Mouse (Mus musculus): ENCODE results near the gene Nup214. TPM values are rescaled to one million over a fixed set of nuclear protein-coding genes. Genes with fewer than 3 reads are reported as not detected.

Gene Nup214
- polyA plus RNA-seq, 1 experiment from 2014 or later, result 59.9 TPM

GRCm38 (mm10) chr2:32075368-32075767, 101.1 kb downstream of the Nup214 start:
- H3K27ac ChIP-seq (replicated peaks; ENCODE audit: low read depth, low read length), result no peak overlapping the region
- no peaks in the 10 kb centered on the region for H3K27me3 ChIP-seq (ENCODE audit: control insufficient read depth, insufficient read depth, low read length)
- ATAC-seq (ENCODE audit: low FRiP score, low TSS enrichment), result no peak
- 59% methylated on average over 7 of the region's 7 CpGs for WGBS
- no peaks in the 10 kb centered on the region for H3K4me1 ChIP-seq (ENCODE audit: control insufficient read depth, insufficient read depth, low read length)
- no peak overlapping the region for H3K4me3 ChIP-seq (replicated peaks; ENCODE audit: low read depth, low read length)
- H3K9ac ChIP-seq (replicated peaks; ENCODE audit: low read length), result no peak overlapping the region
- H3K36me3 ChIP-seq (ENCODE audit: control insufficient read depth, insufficient read depth, low read length), result no peaks in the 10 kb centered on the region
- H3K9me3 ChIP-seq (ENCODE audit: control insufficient read depth, low read length), result no peaks in the 10 kb centered on the region
- H3K4me2 ChIP-seq (ENCODE audit: low read length), result no peak overlapping the region
- no peak for DNase-seq

- Histone ChIP-seq H3K4me3 (replicated peaks; ENCODE audit: low read depth, low read length) (no peak overlapping the region), H3K27ac (replicated peaks; ENCODE audit: low read depth, low read length) (no peak overlapping the region), H3K4me2 (ENCODE audit: low read length) (no peak overlapping the region), H3K4me1 (ENCODE audit: control insufficient read depth, insufficient read depth, low read length) (no peaks in the 10 kb centered on the region), H3K9ac (replicated peaks; ENCODE audit: low read length) (no peak overlapping the region), H3K27me3 (ENCODE audit: control insufficient read depth, insufficient read depth, low read length) (peaks cover 12% of the 10 kb centered on the region), H3K36me3 (ENCODE audit: control insufficient read depth, insufficient read depth, low read length) (no peaks in the 10 kb centered on the region), H3K9me3 (ENCODE audit: control insufficient read depth, low read length) (no peaks in the 10 kb centered on the region)
- ATAC-seq (ENCODE audit: low FRiP score, low TSS enrichment) (no peak), DNase-seq (no peak)
- WGBS, result 82% methylated on average over 10 of the region's 10 CpGs
Observed at GRCm38 (mm10) chr2:32077744-32078143, 103.5 kb downstream of the Nup214 start.

DNA sequence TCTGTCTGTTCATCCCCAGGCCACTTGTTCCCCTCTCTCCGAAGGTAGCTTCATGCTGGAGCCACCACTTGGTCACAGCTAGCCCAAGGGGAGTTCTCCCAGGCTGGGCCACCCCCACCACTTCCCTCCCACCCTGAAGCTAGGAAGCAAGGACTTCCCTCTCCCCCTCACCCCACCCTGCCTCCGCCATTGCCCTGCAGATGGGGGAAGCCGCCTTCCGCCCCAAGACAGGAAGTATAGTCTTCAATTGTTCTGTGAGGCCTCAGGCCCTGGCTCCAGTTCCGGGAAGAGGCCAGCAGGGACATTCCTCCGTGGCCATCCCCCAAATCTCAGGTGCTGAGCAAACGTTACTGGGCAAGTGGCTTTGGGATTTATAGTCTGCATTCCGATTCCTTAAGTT, 104.3 kb downstream of the Nup214 start:
- ATAC-seq (ENCODE audit: low FRiP score, low TSS enrichment) (no peak), DNase-seq (no peak)
- H3K27ac ChIP-seq (replicated peaks; ENCODE audit: low read depth, low read length), result no peak overlapping the region
- H3K27me3 ChIP-seq (ENCODE audit: control insufficient read depth, insufficient read depth, low read length), result peaks cover 20% of the 10 kb centered on the region
- H3K36me3 ChIP-seq (ENCODE audit: control insufficient read depth, insufficient read depth, low read length), result no peaks in the 10 kb centered on the region
- no peak overlapping the region for H3K4me2 ChIP-seq (ENCODE audit: low read length)
- no peak overlapping the region for H3K9ac ChIP-seq (replicated peaks; ENCODE audit: low read length)
- peaks cover 7% of the 10 kb centered on the region for H3K4me1 ChIP-seq (ENCODE audit: control insufficient read depth, insufficient read depth, low read length)
- no peaks in the 10 kb centered on the region for H3K9me3 ChIP-seq (ENCODE audit: control insufficient read depth, low read length)
- WGBS, result 55% methylated on average over 8 of the region's 8 CpGs
- no peak overlapping the region for H3K4me3 ChIP-seq (replicated peaks; ENCODE audit: low read depth, low read length)

GRCm38 (mm10) chr2:32079191-32079725, 105.0 kb downstream of the Nup214 start:
- no peak for ATAC-seq (ENCODE audit: low FRiP score, low TSS enrichment)

DNA sequence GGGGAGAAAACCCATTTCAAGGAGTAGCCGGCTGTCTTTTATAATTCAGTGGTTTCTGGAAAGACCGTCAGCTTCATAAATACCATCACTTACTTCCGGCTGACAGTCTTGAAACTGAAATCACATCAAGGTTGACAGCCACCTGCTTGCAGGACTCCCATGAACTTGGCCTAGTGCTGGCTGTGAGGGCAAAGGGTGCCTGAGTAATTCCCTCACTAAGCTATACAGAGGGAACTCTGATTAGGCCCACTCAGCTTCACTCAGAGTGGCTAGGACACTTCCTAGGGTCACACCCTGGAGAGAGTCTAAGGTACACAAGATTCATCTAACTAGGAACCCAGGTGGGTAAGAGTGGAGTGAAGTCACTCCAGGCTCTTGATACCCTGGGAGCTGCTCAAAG, 106.4 kb downstream of the Nup214 start:
- ATAC-seq (ENCODE audit: low FRiP score, low TSS enrichment), result no peak
- H3K36me3 ChIP-seq (ENCODE audit: control insufficient read depth, insufficient read depth, low read length), result no peaks in the 10 kb centered on the region
- no peaks in the 10 kb centered on the region for H3K9me3 ChIP-seq (ENCODE audit: control insufficient read depth, low read length)
- H3K9ac ChIP-seq (replicated peaks; ENCODE audit: low read length), result no peak overlapping the region
- H3K4me2 ChIP-seq (ENCODE audit: low read length), result no peak overlapping the region
- DNase-seq, result no peak
- H3K27ac ChIP-seq (replicated peaks; ENCODE audit: low read depth, low read length), result no peak overlapping the region
- H3K4me3 ChIP-seq (replicated peaks; ENCODE audit: low read depth, low read length), result no peak overlapping the region
- peaks cover 13% of the 10 kb centered on the region for H3K4me1 ChIP-seq (ENCODE audit: control insufficient read depth, insufficient read depth, low read length)
- peaks cover 30% of the 10 kb centered on the region for H3K27me3 ChIP-seq (ENCODE audit: control insufficient read depth, insufficient read depth, low read length)
- WGBS, result 96% methylated on average over 3 of the region's 3 CpGs

More at GRCm38 (mm10) chr2:32079191-32079725, 105.0 kb downstream of the Nup214 start:
- Histone ChIP-seq H3K36me3 (ENCODE audit: control insufficient read depth, insufficient read depth, low read length) (no peaks in the 10 kb centered on the region), H3K9me3 (ENCODE audit: control insufficient read depth, low read length) (no peaks in the 10 kb centered on the region), H3K4me2 (ENCODE audit: low read length) (no peak overlapping the region), H3K9ac (replicated peaks; ENCODE audit: low read length) (no peak overlapping the region), H3K27ac (replicated peaks; ENCODE audit: low read depth, low read length) (no peak overlapping the region), H3K4me3 (replicated peaks; ENCODE audit: low read depth, low read length) (no peak overlapping the region), H3K4me1 (ENCODE audit: control insufficient read depth, insufficient read depth, low read length) (peaks cover 13% of the 10 kb centered on the region), H3K27me3 (ENCODE audit: control insufficient read depth, insufficient read depth, low read length) (peaks cover 28% of the 10 kb centered on the region)
- 94% methylated on average over 14 of the region's 14 CpGs for WGBS
- no peak for DNase-seq

GRCm38 (mm10) chr2:32081296-32081929, 107.2 kb downstream of the Nup214 start:
- ATAC-seq (ENCODE audit: low FRiP score, low TSS enrichment) (no peak), DNase-seq (no peak)
- Histone ChIP-seq H3K4me2 (ENCODE audit: low read length) (no peak overlapping the region), H3K9ac (replicated peaks; ENCODE audit: low read length) (no peak overlapping the region), H3K9me3 (ENCODE audit: control insufficient read depth, low read length) (no peaks in the 10 kb centered on the region), H3K36me3 (ENCODE audit: control insufficient read depth, insufficient read depth, low read length) (no peaks in the 10 kb centered on the region), H3K27ac (replicated peaks; ENCODE audit: low read depth, low read length) (no peak overlapping the region), H3K4me1 (ENCODE audit: control insufficient read depth, insufficient read depth, low read length) (peaks cover 13% of the 10 kb centered on the region), H3K27me3 (ENCODE audit: control insufficient read depth, insufficient read depth, low read length) (peaks cover 30% of the 10 kb centered on the region), H3K4me3 (replicated peaks; ENCODE audit: low read depth, low read length) (no peak overlapping the region)
- 83% methylated on average over 14 of the region's 14 CpGs for WGBS

- ATAC-seq (ENCODE audit: low FRiP score, low TSS enrichment), result no peak
Observed at GRCm38 (mm10) chr2:32082229-32082628, 108.0 kb downstream of the Nup214 start.

GRCm38 (mm10) chr2:32083159-32084011, 109.1 kb downstream of the Nup214 start:
- WGBS, result under 1% methylated on average over 91 of the region's 91 CpGs
- Histone ChIP-seq H3K4me3 (replicated peaks; ENCODE audit: low read depth, low read length) (peak overlapping the region; percentile 63), H3K36me3 (ENCODE audit: control insufficient read depth, insufficient read depth, low read length) (no peaks in the 10 kb centered on the region), H3K4me1 (ENCODE audit: control insufficient read depth, insufficient read depth, low read length) (peaks cover 13% of the 10 kb centered on the region), H3K4me2 (ENCODE audit: low read length) (peak overlapping the region; percentile 99), H3K27me3 (ENCODE audit: control insufficient read depth, insufficient read depth, low read length) (peaks cover 40% of the 10 kb centered on the region), H3K27ac (replicated peaks; ENCODE audit: low read depth, low read length) (no peak overlapping the region), H3K9ac (replicated peaks; ENCODE audit: low read length) (peak overlapping the region; percentile 49; the same call in 1 of the 2 replicates), H3K9me3 (ENCODE audit: control insufficient read depth, low read length) (no peaks in the 10 kb centered on the region)
- DNase-seq (peak; percentile 39), ATAC-seq (ENCODE audit: low FRiP score, low TSS enrichment) (no peak)

More at GRCm38 (mm10) chr2:32082229-32082628, 108.0 kb downstream of the Nup214 start:
- Histone ChIP-seq H3K27ac (replicated peaks; ENCODE audit: low read depth, low read length) (no peak overlapping the region), H3K9me3 (ENCODE audit: control insufficient read depth, low read length) (no peaks in the 10 kb centered on the region), H3K4me2 (ENCODE audit: low read length) (peak overlapping the region; percentile 99), H3K9ac (replicated peaks; ENCODE audit: low read length) (no peak overlapping the region), H3K36me3 (ENCODE audit: control insufficient read depth, insufficient read depth, low read length) (no peaks in the 10 kb centered on the region), H3K4me1 (ENCODE audit: control insufficient read depth, insufficient read depth, low read length) (peaks cover 13% of the 10 kb centered on the region), H3K27me3 (ENCODE audit: control insufficient read depth, insufficient read depth, low read length) (peaks cover 30% of the 10 kb centered on the region), H3K4me3 (replicated peaks; ENCODE audit: low read depth, low read length) (peak overlapping the region; percentile 63; the same call in 1 of the 2 replicates)
- WGBS, result 36% methylated on average over 2 of the region's 2 CpGs
- no peak for DNase-seq

Data from midbrain, embryonic 14.5 days (tissue).